Mouse (Mus musculus): ENCODE data around the gene 4931406C07Rik. TPM values are rescaled to one million over a fixed set of nuclear protein-coding genes. Genes with fewer than 3 reads are reported as not detected.

4931406C07Rik gene
- total and polyA plus RNA-seq, 3 experiments, result 5.0 to 20.2 (median 12.0) TPM

DNA sequence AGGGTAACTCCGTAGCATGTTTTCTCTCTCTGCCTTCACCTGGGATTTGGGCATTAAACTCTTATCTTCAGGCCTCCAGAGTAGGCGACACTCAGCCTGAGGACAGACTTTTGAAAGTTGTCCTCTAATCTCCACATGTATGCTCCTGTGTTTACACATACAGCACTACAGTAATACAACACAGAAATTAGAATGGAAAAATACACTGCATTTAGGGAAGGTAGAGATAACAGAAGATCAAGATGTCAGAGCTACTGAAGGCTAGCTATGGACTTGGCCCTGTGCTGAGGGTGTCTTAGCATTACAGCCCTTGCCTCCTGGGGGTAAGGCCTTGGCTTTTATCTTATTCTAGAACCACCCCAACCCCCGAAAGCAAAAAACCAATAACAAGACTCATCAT, 17.8 kb downstream of the 4931406C07Rik start:
- dilution Hi-C loops (cut with MboI; ENCODE audit: extremely low pct_ligation_motif_present, extremely low pct_unique_long_range_greater_than_20kb, low sequenced_read_pairs), result no loop called here
- Histone ChIP-seq H3K9me3 (replicated peaks; ENCODE audit: low read length) (no peaks in the 10 kb centered on the region), H3K4me1 (ENCODE audit: control insufficient read depth in 1 of 2, insufficient read depth in 2 of 2) (no peaks in the 10 kb centered on the region), H3K9ac (ENCODE audit: insufficient read depth, low read depth) (no peak overlapping the region), H3K4me3 (replicated peaks in 1 of 3; ENCODE audit: low read depth in 2 of 3, low read length in 2 of 3, poor library complexity in 1 of 3) (no peak overlapping the region), H3K36me3 (replicated peaks in 1 of 2; ENCODE audit: control insufficient read depth in 1 of 2, insufficient read depth in 1 of 2, low read length in 1 of 2) (peaks cover 12 to 74% of the 10 kb centered on the region in 2 experiments), H3K4me2 (ENCODE audit: insufficient read depth, low read depth, poor library complexity, severe bottlenecking) (no peak overlapping the region), H3K27me3 (replicated peaks) (no peaks in the 10 kb centered on the region), H3K79me2 (replicated peaks; ENCODE audit: control insufficient read depth, extremely low read depth, insufficient read depth, poor library complexity, severe bottlenecking) (no peaks in the 10 kb centered on the region), H3K27ac (ENCODE audit: insufficient read depth, low read depth) (no peak overlapping the region)
- in situ Hi-C loops (cut with MboI; ENCODE audit: low pct_ligation_motif_present, low pct_unique_long_range_greater_than_20kb, low sequenced_read_pairs), result no loop called here
- TF ChIP-seq TBP (conservative IDR thresholded peaks at IDR 0.05; ENCODE audit: low read depth, low read length) (no peak), ZKSCAN1 (IDR thresholded peaks at IDR 0.05; ENCODE audit: borderline replicate concordance, low read depth, low read length) (no peak), JUND (conservative IDR thresholded peaks at IDR 0.05; ENCODE audit: low read depth, low read length) (no peak), ETS1 (conservative IDR thresholded peaks at IDR 0.05; ENCODE audit: low read depth, low read length) (no peak), USF1 (IDR thresholded peaks at IDR 0.05; ENCODE audit: low read depth, low read length) (no peak), ZNF384 (IDR thresholded peaks at IDR 0.05; ENCODE audit: low read depth, low read length) (no peak), HCFC1 (IDR thresholded peaks at IDR 0.05; ENCODE audit: low read depth, low read length) (no peak), USF2 (conservative IDR thresholded peaks at IDR 0.05; ENCODE audit: low read depth, low read length) (no peak), NELFE (IDR thresholded peaks at IDR 0.05; ENCODE audit: low read depth, low read length) (no peak), CHD1 (IDR thresholded peaks at IDR 0.05; ENCODE audit: low read depth, low read length) (no peak), ZC3H11A (IDR thresholded peaks at IDR 0.05; ENCODE audit: low read depth, low read length) (no peak), GABPA (IDR thresholded peaks at IDR 0.05; ENCODE audit: insufficient replicate concordance, low read depth, low read length) (no peak), KAT2A (IDR thresholded peaks at IDR 0.05; ENCODE audit: insufficient replicate concordance, low read length) (no peak), MYC (IDR thresholded peaks at IDR 0.05; ENCODE audit: low read depth, low read length) (no peak), MXI1 (IDR thresholded peaks at IDR 0.05; ENCODE audit: low read depth, low read length) (no peak), NRF1 (IDR thresholded peaks at IDR 0.05; ENCODE audit: low read depth, low read length) (no peak), UBTF (IDR thresholded peaks at IDR 0.05; ENCODE audit: low read depth, low read length) (no peak)
- DNase-seq (ENCODE audit: extremely low read depth), result no peak

DNA sequence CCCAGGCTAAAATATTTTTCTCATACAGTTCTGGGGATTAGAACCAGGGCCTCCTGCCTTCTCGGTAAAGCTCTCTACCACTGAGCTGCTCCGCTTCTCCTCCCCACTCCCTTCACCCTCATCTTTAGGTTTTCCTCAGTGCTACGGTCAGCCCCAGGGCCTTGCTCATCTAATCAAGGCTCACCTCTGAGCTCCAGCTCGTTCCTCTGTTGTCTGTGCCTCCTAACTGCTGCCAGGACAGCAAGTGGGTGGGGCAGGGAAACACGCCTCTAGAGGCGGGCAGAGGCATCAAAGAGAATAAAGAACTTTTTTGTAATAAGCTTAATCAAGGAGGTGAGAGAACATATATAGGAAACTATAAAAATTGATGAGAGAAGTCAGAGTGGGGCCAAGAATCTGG, 18.4 kb downstream of the 4931406C07Rik start:
- no peak overlapping the region for H3K4me3 ChIP-seq (replicated peaks in 1 of 3; ENCODE audit: low read depth in 2 of 3, low read length in 2 of 3, poor library complexity in 1 of 3)
- TF ChIP-seq TCF12 (IDR thresholded peaks at IDR 0.05; ENCODE audit: low read depth, low read length), result no peak
- no peak for TF ChIP-seq ZMIZ1 (IDR thresholded peaks at IDR 0.05; ENCODE audit: low read depth, low read length)
- no peak for TF ChIP-seq JUN (IDR thresholded peaks at IDR 0.05; ENCODE audit: insufficient read depth, low read depth, low read length)
- no peak for TF ChIP-seq ELF1 (IDR thresholded peaks at IDR 0.05; ENCODE audit: low read depth, low read length)
- TF ChIP-seq ZKSCAN1 (IDR thresholded peaks at IDR 0.05; ENCODE audit: borderline replicate concordance, low read depth, low read length), result no peak
- TF ChIP-seq IRF4 (IDR thresholded peaks at IDR 0.05; ENCODE audit: low read depth, low read length), result no peak
- no peak for TF ChIP-seq MAZ (IDR thresholded peaks at IDR 0.05; ENCODE audit: low read depth, low read length)
- no peak for TF ChIP-seq MYC (IDR thresholded peaks at IDR 0.05; ENCODE audit: low read depth, low read length)
- TF ChIP-seq POLR2AphosphoS2 (IDR thresholded peaks at IDR 0.05; ENCODE audit: low read depth, low read length), result no peak
- no peak for TF ChIP-seq NRF1 (IDR thresholded peaks at IDR 0.05; ENCODE audit: low read depth, low read length)
- TF ChIP-seq USF1 (IDR thresholded peaks at IDR 0.05; ENCODE audit: low read depth, low read length), result no peak
- no peak for TF ChIP-seq RAD21 (IDR thresholded peaks at IDR 0.05; ENCODE audit: low read depth, low read length)
- no peak for TF ChIP-seq HCFC1 (IDR thresholded peaks at IDR 0.05; ENCODE audit: low read depth, low read length)
- no peak for TF ChIP-seq PAX5 (IDR thresholded peaks at IDR 0.05; ENCODE audit: low read length)
- no peak for TF ChIP-seq MAX (IDR thresholded peaks at IDR 0.05; ENCODE audit: low read length)
- no peak for TF ChIP-seq MAFK (IDR thresholded peaks at IDR 0.05; ENCODE audit: insufficient replicate concordance, low read length)
- TF ChIP-seq CHD1 (IDR thresholded peaks at IDR 0.05; ENCODE audit: low read depth, low read length), result no peak
- TF ChIP-seq CTCF (conservative IDR thresholded peaks at IDR 0.05 in 1 of 2, IDR thresholded peaks at IDR 0.05 in 1 of 2; ENCODE audit: low read depth in 2 of 2, low read length in 2 of 2), result no peak
- no peaks in the 10 kb centered on the region for H3K4me1 ChIP-seq (ENCODE audit: control insufficient read depth in 1 of 2, insufficient read depth in 2 of 2)
- no peak overlapping the region for H3K9ac ChIP-seq (ENCODE audit: insufficient read depth, low read depth)
- no peaks in the 10 kb centered on the region for H3K9me3 ChIP-seq (replicated peaks; ENCODE audit: low read length)
- no peak overlapping the region for H3K4me2 ChIP-seq (ENCODE audit: insufficient read depth, low read depth, poor library complexity, severe bottlenecking)
- no peak overlapping the region for H3K27ac ChIP-seq (ENCODE audit: insufficient read depth, low read depth)
- H3K79me2 ChIP-seq (replicated peaks; ENCODE audit: control insufficient read depth, extremely low read depth, insufficient read depth, poor library complexity, severe bottlenecking), result no peaks in the 10 kb centered on the region
- in situ Hi-C loops (cut with MboI; ENCODE audit: low pct_ligation_motif_present, low pct_unique_long_range_greater_than_20kb, low sequenced_read_pairs) (no loop called here), dilution Hi-C loops (cut with MboI; ENCODE audit: extremely low pct_ligation_motif_present, extremely low pct_unique_long_range_greater_than_20kb, low sequenced_read_pairs) (no loop called here)
- DNase-seq (ENCODE audit: extremely low read depth), result no peak
- H3K36me3 ChIP-seq (replicated peaks in 1 of 2; ENCODE audit: control insufficient read depth in 1 of 2, insufficient read depth in 1 of 2, low read length in 1 of 2), result peaks cover 12 to 69% of the 10 kb centered on the region in 2 experiments
- H3K27me3 ChIP-seq (replicated peaks), result no peaks in the 10 kb centered on the region
